Mouse (Mus musculus): Measurements from ENCODE around the gene Hmcn1. TPM values are rescaled to one million over a fixed set of nuclear protein-coding genes. Genes with fewer than 3 reads are reported as not detected.

Hmcn1 gene
- polyA plus RNA-seq, 1 experiment from 2014 or later, result 20.9 TPM

DNA sequence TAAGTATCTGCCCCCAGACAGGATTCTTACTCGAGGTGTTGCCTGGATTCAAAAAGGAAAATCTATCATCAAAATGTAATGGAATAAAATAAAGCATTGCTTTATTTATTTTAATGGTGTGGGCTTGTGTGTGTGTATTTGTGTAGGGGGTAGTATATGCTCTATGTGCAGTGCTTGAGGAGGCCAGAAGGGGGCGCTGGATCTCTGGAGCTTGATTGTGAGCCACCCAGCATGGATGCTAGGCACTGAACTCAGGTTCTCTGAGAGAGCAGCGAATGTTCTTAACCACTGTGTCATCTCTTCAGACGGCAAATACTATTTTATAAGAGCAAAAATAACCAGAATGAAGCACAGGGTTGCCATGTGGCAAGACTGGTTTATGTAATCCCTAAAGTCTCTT lies 360.7 kb downstream of the Hmcn1 start:
- 63% methylated on average over 4 of the region's 4 CpGs for WGBS
- Histone ChIP-seq H3K9ac (no peak overlapping the region), H3K27ac (ENCODE audit: poor library complexity, severe bottlenecking) (no peak overlapping the region), H3K4me1 (replicated peaks) (no peaks in the 10 kb centered on the region), H3K9me3 (replicated peaks) (no peaks in the 10 kb centered on the region), H3K36me3 (peaks cover 49% of the 10 kb centered on the region), H3K4me2 (no peak overlapping the region), H3K4me3 (no peak overlapping the region), H3K27me3 (replicated peaks) (no peaks in the 10 kb centered on the region)
- ATAC-seq (ENCODE audit: insufficient number of reproducible peaks, low FRiP score), result no peak

DNA sequence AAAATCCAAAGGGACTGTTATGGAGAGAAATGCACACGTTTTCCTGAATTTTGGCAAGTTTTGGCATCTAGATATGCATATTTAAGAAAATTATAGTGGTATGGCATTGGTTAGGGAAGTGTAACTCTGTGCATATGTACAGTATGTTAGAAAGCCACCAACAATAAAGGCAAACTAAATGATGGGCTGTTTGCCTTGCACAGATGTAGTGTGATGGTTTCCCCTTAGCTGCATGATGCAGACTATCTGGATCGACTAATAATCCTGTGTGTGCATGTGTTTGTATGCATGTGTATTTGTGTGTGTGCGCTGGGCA lies 361.4 kb downstream of the Hmcn1 start:
- Histone ChIP-seq H3K27me3 (replicated peaks) (no peaks in the 10 kb centered on the region), H3K36me3 (peaks cover 50% of the 10 kb centered on the region), H3K9ac (no peak overlapping the region), H3K4me1 (replicated peaks) (no peaks in the 10 kb centered on the region), H3K27ac (ENCODE audit: poor library complexity, severe bottlenecking) (no peak overlapping the region), H3K4me2 (no peak overlapping the region), H3K4me3 (no peak overlapping the region), H3K9me3 (replicated peaks) (no peaks in the 10 kb centered on the region)
- ATAC-seq (ENCODE audit: insufficient number of reproducible peaks, low FRiP score), result no peak
- 80% methylated on average over 3 of the region's 3 CpGs for WGBS

GRCm38 (mm10) chr1:150631035-150631855 lies 362.0 kb downstream of the Hmcn1 start:
- Histone ChIP-seq H3K36me3 (peaks cover 51% of the 10 kb centered on the region), H3K9ac (no peak overlapping the region), H3K4me3 (no peak overlapping the region), H3K27ac (ENCODE audit: poor library complexity, severe bottlenecking) (no peak overlapping the region), H3K27me3 (replicated peaks) (no peaks in the 10 kb centered on the region), H3K4me1 (replicated peaks) (no peaks in the 10 kb centered on the region), H3K4me2 (no peak overlapping the region), H3K9me3 (replicated peaks) (no peaks in the 10 kb centered on the region)
- WGBS, result 86% methylated on average over 17 of the region's 17 CpGs
- ATAC-seq (ENCODE audit: insufficient number of reproducible peaks, low FRiP score), result no peak

DNA sequence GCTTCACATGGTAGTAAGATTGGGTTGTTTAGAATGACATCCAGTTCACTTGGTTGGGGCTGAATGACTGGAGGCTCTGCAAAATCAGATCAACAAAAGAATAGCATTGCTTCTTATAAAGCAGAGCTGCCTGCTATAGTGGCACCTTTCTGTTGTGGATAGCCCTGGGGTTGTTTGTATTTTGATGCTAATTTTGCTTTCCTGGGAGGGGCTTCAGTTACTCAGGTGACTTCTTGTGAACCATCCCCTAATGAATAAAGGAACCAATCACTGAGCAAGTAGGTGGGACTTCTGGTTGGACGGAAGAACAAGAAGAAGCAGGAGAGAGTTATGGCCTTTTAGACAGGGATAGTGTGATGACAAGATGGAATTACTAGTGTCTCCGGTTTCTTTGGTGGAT lies 370.0 kb downstream of the Hmcn1 start:
- no peak for ATAC-seq (ENCODE audit: insufficient number of reproducible peaks, low FRiP score)
- Histone ChIP-seq H3K9me3 (replicated peaks) (peaks cover 3% of the 10 kb centered on the region; the same call in 1 of the 2 replicates), H3K4me2 (no peak overlapping the region), H3K36me3 (peaks cover 53% of the 10 kb centered on the region), H3K4me3 (no peak overlapping the region), H3K9ac (no peak overlapping the region), H3K27me3 (replicated peaks) (no peaks in the 10 kb centered on the region), H3K27ac (ENCODE audit: poor library complexity, severe bottlenecking) (no peak overlapping the region), H3K4me1 (replicated peaks) (no peaks in the 10 kb centered on the region)
- 91% methylated on average over 2 of the region's 2 CpGs for WGBS

DNA sequence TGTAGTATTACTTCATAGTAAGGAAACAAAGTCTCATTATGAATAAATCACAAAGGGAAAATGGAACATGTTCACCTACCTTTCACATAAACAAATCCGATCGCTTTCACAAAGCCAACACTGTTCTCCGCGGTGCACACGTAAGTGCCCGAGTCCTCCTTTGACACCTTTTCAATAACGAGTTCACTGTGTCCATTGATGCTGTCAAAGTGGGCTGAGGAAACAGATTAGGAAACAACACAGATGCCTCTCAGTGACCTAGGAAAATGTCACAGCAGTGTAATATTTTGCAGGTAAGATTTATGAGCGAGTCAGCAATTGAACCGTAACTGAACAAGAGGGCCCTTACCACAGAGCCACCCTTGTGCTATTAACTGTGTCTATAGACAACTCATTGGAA lies 382.7 kb downstream of the Hmcn1 start:
- peaks cover 48% of the 10 kb centered on the region for H3K36me3 ChIP-seq
- no peak overlapping the region for H3K4me3 ChIP-seq
- no peak overlapping the region for H3K4me2 ChIP-seq
- WGBS, result 86% methylated on average over 9 of the region's 9 CpGs
- no peaks in the 10 kb centered on the region for H3K9me3 ChIP-seq (replicated peaks)
- ATAC-seq (ENCODE audit: insufficient number of reproducible peaks, low FRiP score), result no peak
- H3K27ac ChIP-seq (ENCODE audit: poor library complexity, severe bottlenecking), result no peak overlapping the region
- H3K27me3 ChIP-seq (replicated peaks), result no peaks in the 10 kb centered on the region
- no peak overlapping the region for H3K9ac ChIP-seq
- no peaks in the 10 kb centered on the region for H3K4me1 ChIP-seq (replicated peaks)

- H3K9ac ChIP-seq, result no peak overlapping the region
- H3K4me2 ChIP-seq, result no peak overlapping the region
- H3K27ac ChIP-seq (ENCODE audit: poor library complexity, severe bottlenecking), result no peak overlapping the region
- H3K4me3 ChIP-seq, result no peak overlapping the region
- 74% methylated on average over 4 of the region's 4 CpGs for whole genome bisulfite sequencing
- H3K9me3 ChIP-seq (replicated peaks), result no peaks in the 10 kb centered on the region
- peaks cover 55% of the 10 kb centered on the region for H3K36me3 ChIP-seq
- H3K4me1 ChIP-seq (replicated peaks), result no peaks in the 10 kb centered on the region
- H3K27me3 ChIP-seq (replicated peaks), result no peaks in the 10 kb centered on the region
- no peak for ATAC-seq (ENCODE audit: insufficient number of reproducible peaks, low FRiP score)
These were observed 387.1 kb downstream of the Hmcn1 start for GRCm38 (mm10) chr1:150606173-150606572.

- no peaks in the 10 kb centered on the region for H3K9me3 ChIP-seq (replicated peaks)
- no peak for ATAC-seq (ENCODE audit: insufficient number of reproducible peaks, low FRiP score)
- peaks cover 53% of the 10 kb centered on the region for H3K36me3 ChIP-seq
- no peaks in the 10 kb centered on the region for H3K4me1 ChIP-seq (replicated peaks)
- no peak overlapping the region for H3K9ac ChIP-seq
- H3K27ac ChIP-seq (ENCODE audit: poor library complexity, severe bottlenecking), result no peak overlapping the region
- no peaks in the 10 kb centered on the region for H3K27me3 ChIP-seq (replicated peaks)
- WGBS, result 86% methylated on average over 13 of the region's 13 CpGs
- no peak overlapping the region for H3K4me2 ChIP-seq
- no peak overlapping the region for H3K4me3 ChIP-seq
These were observed 399.6 kb downstream of the Hmcn1 start for GRCm38 (mm10) chr1:150593614-150594013.

DNA sequence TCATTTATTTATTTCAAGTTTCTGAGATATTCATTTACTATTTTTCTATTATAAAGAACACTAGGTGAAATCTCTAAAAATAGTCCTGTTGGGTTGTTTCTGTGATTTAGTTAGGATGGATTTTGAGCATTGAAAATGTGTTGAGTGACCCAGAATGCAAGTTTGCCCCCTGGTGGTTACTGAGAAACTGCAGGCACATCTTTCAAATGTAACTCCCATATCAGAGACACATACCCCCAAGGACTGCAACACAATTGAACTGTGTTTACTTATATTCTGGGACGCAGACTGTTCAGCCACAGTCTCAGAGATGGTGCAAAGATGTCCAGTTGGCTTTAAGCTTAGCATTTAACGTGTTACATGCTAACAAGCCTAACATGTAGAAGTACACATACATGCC lies 402.0 kb downstream of the Hmcn1 start:
- no peaks in the 10 kb centered on the region for H3K27me3 ChIP-seq (replicated peaks)

GRCm38 (mm10) chr1:150587410-150587809 lies 405.8 kb downstream of the Hmcn1 start:
- Histone ChIP-seq H3K4me3 (no peak overlapping the region), H3K27me3 (replicated peaks) (no peaks in the 10 kb centered on the region), H3K4me1 (replicated peaks) (no peaks in the 10 kb centered on the region), H3K36me3 (peaks cover 60% of the 10 kb centered on the region), H3K27ac (ENCODE audit: poor library complexity, severe bottlenecking) (no peak overlapping the region), H3K9ac (no peak overlapping the region), H3K4me2 (no peak overlapping the region), H3K9me3 (replicated peaks) (no peaks in the 10 kb centered on the region)
- no peak for ATAC-seq (ENCODE audit: insufficient number of reproducible peaks, low FRiP score)

More for the DNA sequence above, 402.0 kb downstream of the Hmcn1 start:
- H3K36me3 ChIP-seq, result peaks cover 58% of the 10 kb centered on the region
- no peak overlapping the region for H3K4me3 ChIP-seq
- H3K4me1 ChIP-seq (replicated peaks), result no peaks in the 10 kb centered on the region
- no peaks in the 10 kb centered on the region for H3K9me3 ChIP-seq (replicated peaks)
- H3K27ac ChIP-seq (ENCODE audit: poor library complexity, severe bottlenecking), result no peak overlapping the region
- no peak overlapping the region for H3K9ac ChIP-seq
- H3K4me2 ChIP-seq, result no peak overlapping the region
- no peak for ATAC-seq (ENCODE audit: insufficient number of reproducible peaks, low FRiP score)
- WGBS, result 20% methylated on average over 2 of the region's 2 CpGs

GRCm38 (mm10) chr1:150584477-150584876 lies 408.8 kb downstream of the Hmcn1 start:
- Histone ChIP-seq H3K4me2 (no peak overlapping the region), H3K4me3 (no peak overlapping the region), H3K4me1 (replicated peaks) (0 out of 2 replicates have a peak, but pooled peaks cover 4% of the 10 kb centered on the region), H3K36me3 (peaks cover 62% of the 10 kb centered on the region), H3K27me3 (replicated peaks) (no peaks in the 10 kb centered on the region), H3K9me3 (replicated peaks) (no peaks in the 10 kb centered on the region), H3K27ac (ENCODE audit: poor library complexity, severe bottlenecking) (no peak overlapping the region), H3K9ac (no peak overlapping the region)
- ATAC-seq (ENCODE audit: insufficient number of reproducible peaks, low FRiP score), result no peak
- 72% methylated on average over 2 of the region's 2 CpGs for WGBS

DNA sequence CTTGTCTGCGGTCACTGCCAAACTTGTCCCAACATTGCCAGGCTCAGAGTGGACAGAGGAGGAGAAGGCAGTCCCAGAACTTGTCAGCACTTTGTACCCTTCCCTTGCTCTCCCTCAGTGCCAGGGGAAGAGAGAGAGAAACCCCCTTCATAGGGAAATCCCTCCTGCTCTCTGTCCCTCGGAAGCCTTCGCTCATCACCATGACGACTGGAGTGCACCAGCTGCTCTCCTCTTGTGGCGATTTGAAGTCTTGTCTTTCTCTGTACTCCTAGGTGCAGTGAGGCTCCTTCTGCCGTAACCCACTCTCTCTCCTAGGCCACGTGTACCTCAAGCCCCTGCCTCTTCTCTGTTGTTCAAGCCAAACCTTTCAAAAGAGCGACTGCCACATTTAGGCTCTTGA lies 409.5 kb downstream of the Hmcn1 start:
- Histone ChIP-seq H3K36me3 (peaks cover 68% of the 10 kb centered on the region), H3K9ac (no peak overlapping the region), H3K27me3 (replicated peaks) (no peaks in the 10 kb centered on the region), H3K9me3 (replicated peaks) (no peaks in the 10 kb centered on the region), H3K4me1 (replicated peaks) (0 out of 2 replicates have a peak, but pooled peaks cover 4% of the 10 kb centered on the region), H3K27ac (ENCODE audit: poor library complexity, severe bottlenecking) (no peak overlapping the region), H3K4me2 (no peak overlapping the region), H3K4me3 (no peak overlapping the region)
- ATAC-seq (ENCODE audit: insufficient number of reproducible peaks, low FRiP score), result no peak
- 59% methylated on average over 8 of the region's 8 CpGs for WGBS

DNA sequence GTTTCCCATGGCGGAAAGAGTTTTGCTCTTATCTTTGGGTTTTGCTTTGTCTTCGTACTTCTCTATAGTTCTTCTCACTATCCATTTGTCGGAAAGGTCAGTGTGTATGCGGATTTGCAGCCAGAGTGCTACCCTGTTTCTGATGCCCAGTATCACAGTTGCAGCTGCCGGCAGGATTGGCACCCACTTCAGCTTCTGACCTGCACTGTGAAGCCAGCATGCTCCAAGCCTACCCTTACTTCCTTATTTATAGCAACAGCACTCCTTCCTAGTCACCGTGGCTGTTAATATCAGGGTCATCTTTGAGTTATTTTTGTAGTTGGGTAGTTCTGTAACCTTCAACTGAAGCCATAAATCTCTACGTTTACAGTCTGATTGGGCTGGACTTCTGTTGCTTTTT lies 412.7 kb downstream of the Hmcn1 start:
- H3K36me3 ChIP-seq, result peaks cover 57% of the 10 kb centered on the region
- no peak for ATAC-seq (ENCODE audit: insufficient number of reproducible peaks, low FRiP score)
- H3K4me1 ChIP-seq (replicated peaks), result 0 out of 2 replicates have a peak, but pooled peaks cover 4% of the 10 kb centered on the region
- no peak overlapping the region for H3K4me2 ChIP-seq
- no peaks in the 10 kb centered on the region for H3K9me3 ChIP-seq (replicated peaks)
- H3K4me3 ChIP-seq, result no peak overlapping the region
- no peaks in the 10 kb centered on the region for H3K27me3 ChIP-seq (replicated peaks)
- no peak overlapping the region for H3K9ac ChIP-seq
- 60% methylated on average over 7 of the region's 7 CpGs for WGBS
- no peak overlapping the region for H3K27ac ChIP-seq (ENCODE audit: poor library complexity, severe bottlenecking)
